In the genomic region with DNA sequence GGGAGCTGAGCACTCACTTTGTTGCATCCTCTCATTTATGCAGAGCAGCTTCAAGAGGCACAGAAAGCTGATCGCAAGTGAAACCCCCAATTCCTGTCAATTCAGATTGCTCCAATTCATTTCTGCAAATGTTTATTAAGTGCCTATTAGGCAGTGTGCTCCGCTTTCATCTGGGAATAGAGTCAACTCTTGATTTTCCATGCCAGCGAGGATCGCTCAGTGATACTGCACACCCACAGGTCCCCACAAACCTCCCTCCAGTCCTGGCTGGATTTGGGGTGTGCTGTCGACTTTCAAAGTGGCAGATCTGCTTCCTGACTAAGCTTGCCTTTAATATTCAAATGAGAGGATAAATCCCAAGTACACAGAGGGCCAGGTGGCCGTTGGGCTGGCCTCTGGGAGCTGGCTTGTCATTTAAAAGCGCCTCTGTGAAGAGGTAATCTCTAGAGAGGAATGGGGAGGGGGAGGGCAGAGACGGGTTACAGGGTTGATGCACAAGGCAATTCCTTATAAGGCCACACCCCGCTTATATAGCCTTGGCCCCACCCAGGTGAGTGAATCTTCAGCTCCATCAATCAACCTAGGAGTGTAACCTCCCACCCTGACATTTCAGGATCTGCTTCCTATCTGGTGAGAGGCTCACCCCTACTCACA, we compare ENCODE assay signal across 13 mouse cellular contexts.
DNase-seq lines count a peak whose midpoint lies in the region; ATAC-seq and TF ChIP-seq lines count a peak whose summit lies in the region.
"Had no signal": no experiment of that assay in that cellular context is flagged by ENCODE, and none has a peak within 500 bp of the region (broad histone marks: within the 10 kb centered on the region; RNA-seq: fewer than 3 reads in every experiment).

No protein-coding gene starts in this region.

- no peaks in the 10 kb centered on the region for H3K27me3 ChIP-seq in heart, embryonic 10.5 days (ENCODE audit: insufficient read depth, poor library complexity, severe bottlenecking)
- H3K27me3 ChIP-seq in stomach, embryonic 14.5 days (ENCODE audit: control insufficient read depth, insufficient read depth, low read length): no peaks in the 10 kb centered on the region
- H3K27me3 ChIP-seq in stomach, postnatal 0 days (ENCODE audit: control insufficient read depth, insufficient read depth, low read length): no peaks in the 10 kb centered on the region
- no peaks in the 10 kb centered on the region for H3K27me3 ChIP-seq in intestine, embryonic 15.5 days (replicated peaks)
- H3K27me3 ChIP-seq: embryonic facial prominence, embryonic 12.5 days; limb, embryonic 15.5 days had no signal

- ATAC-seq in stomach, embryonic 14.5 days (ENCODE audit: insufficient number of reproducible peaks, insufficient read depth, low FRiP score, low read depth): peak; percentile 54; the same call in 1 of the 2 replicates
- no peak for ATAC-seq in stomach, postnatal 0 days (ENCODE audit: low FRiP score, low TSS enrichment)
- ATAC-seq in intestine, embryonic 15.5 days: peak; percentile 69
- ATAC-seq: inflammation-experienced regulatory T-cells, adult 6 months; lung, postnatal 0 days had no signal

- H3K27ac ChIP-seq in heart, embryonic 10.5 days: peak overlapping the region; percentile 73
- H3K27ac ChIP-seq in stomach, embryonic 14.5 days (ENCODE audit: low read length): no peak overlapping the region
- H3K27ac ChIP-seq in stomach, postnatal 0 days (replicated peaks): no peak overlapping the region
- H3K27ac ChIP-seq in intestine, embryonic 15.5 days: no peak overlapping the region
- H3K27ac ChIP-seq: embryonic facial prominence, embryonic 12.5 days; limb, embryonic 15.5 days had no signal

- DNase-seq in heart, embryonic 10.5 days (ENCODE audit: low spot score): no peak
- no peak for DNase-seq in heart, adult 9 months (ENCODE audit: low spot score in 2 of 2)
- DNase-seq in stomach, postnatal 0 days (ENCODE audit: low spot score): no peak
- no peak for DNase-seq in urinary bladder, postnatal 4 days (ENCODE audit: low spot score in 2 of 2)
- DNase-seq in kidney, postnatal 14 days: no peak
- no peak for DNase-seq in natural killer cell, adult 2 months (ENCODE audit: low spot score in 2 of 2)
- DNase-seq: cerebellum, adult 2 months had no signal

- H3K4me2 ChIP-seq in stomach, embryonic 14.5 days (replicated peaks; ENCODE audit: low read depth, low read length): no peak overlapping the region
- H3K4me2 ChIP-seq in stomach, postnatal 0 days (replicated peaks; ENCODE audit: low read depth): no peak overlapping the region
- no peak overlapping the region for H3K4me2 ChIP-seq in intestine, embryonic 15.5 days (replicated peaks)
- H3K4me2 ChIP-seq: embryonic facial prominence, embryonic 12.5 days; limb, embryonic 15.5 days had no signal

- H3K9me3 ChIP-seq in heart, embryonic 10.5 days: no peaks in the 10 kb centered on the region
- H3K9me3 ChIP-seq in stomach, embryonic 14.5 days (ENCODE audit: control insufficient read depth, low read depth, low read length): no peaks in the 10 kb centered on the region
- H3K9me3 ChIP-seq in stomach, postnatal 0 days (ENCODE audit: control insufficient read depth, low read length): no peaks in the 10 kb centered on the region
- no peaks in the 10 kb centered on the region for H3K9me3 ChIP-seq in intestine, embryonic 15.5 days
- H3K9me3 ChIP-seq: embryonic facial prominence, embryonic 12.5 days; limb, embryonic 15.5 days had no signal

- H3K4me1 ChIP-seq in heart, embryonic 10.5 days: peaks cover 71% of the 10 kb centered on the region
- 0 out of 2 replicates have a peak, but pooled peaks cover 3% of the 10 kb centered on the region for H3K4me1 ChIP-seq in stomach, embryonic 14.5 days (ENCODE audit: control insufficient read depth, insufficient read depth, low read length)
- H3K4me1 ChIP-seq in stomach, postnatal 0 days (replicated peaks; ENCODE audit: control insufficient read depth, insufficient read depth): no peaks in the 10 kb centered on the region
- peaks cover 11% of the 10 kb centered on the region for H3K4me1 ChIP-seq in intestine, embryonic 15.5 days (replicated peaks)
- H3K4me1 ChIP-seq: embryonic facial prominence, embryonic 12.5 days; limb, embryonic 15.5 days had no signal

- no peak overlapping the region for H3K9ac ChIP-seq in stomach, embryonic 14.5 days (replicated peaks; ENCODE audit: low read depth, low read length)
- H3K9ac ChIP-seq in stomach, postnatal 0 days (ENCODE audit: low read length): no peak overlapping the region
- H3K9ac ChIP-seq in intestine, embryonic 15.5 days: no peak overlapping the region
- H3K9ac ChIP-seq: embryonic facial prominence, embryonic 12.5 days; limb, embryonic 15.5 days had no signal

- 59% methylated on average over 9 of the region's 9 CpGs for WGBS in heart, embryonic 10.5 days
- WGBS in stomach, embryonic 14.5 days: 51% methylated on average over 9 of the region's 9 CpGs
- 39% methylated on average over 9 of the region's 9 CpGs for WGBS in stomach, postnatal 0 days
- WGBS in intestine, embryonic 15.5 days: 50% methylated on average over 9 of the region's 9 CpGs

- TF ChIP-seq EP300 in stomach, postnatal 0 days (optimal IDR thresholded peaks at IDR 0.05): no peak

- H3K36me3 ChIP-seq in heart, embryonic 10.5 days: peaks cover 17% of the 10 kb centered on the region
- no peaks in the 10 kb centered on the region for H3K36me3 ChIP-seq in stomach, embryonic 14.5 days (ENCODE audit: control insufficient read depth, insufficient read depth, low read length)
- no peaks in the 10 kb centered on the region; the same call in 1 of the 2 replicates for H3K36me3 ChIP-seq in stomach, postnatal 0 days (ENCODE audit: control insufficient read depth, insufficient read depth, low read length)
- no peaks in the 10 kb centered on the region for H3K36me3 ChIP-seq in intestine, embryonic 15.5 days

- H3K4me3 ChIP-seq in heart, embryonic 10.5 days: no peak overlapping the region
- no peak overlapping the region for H3K4me3 ChIP-seq in stomach, embryonic 14.5 days (ENCODE audit: low read depth, low read length)
- H3K4me3 ChIP-seq in stomach, postnatal 0 days (ENCODE audit: low read depth, low read length): no peak overlapping the region
- no peak overlapping the region for H3K4me3 ChIP-seq in intestine, embryonic 15.5 days (replicated peaks)
- H3K4me3 ChIP-seq: embryonic facial prominence, embryonic 12.5 days; limb, embryonic 15.5 days had no signal

- TF ChIP-seq CTCF in stomach, postnatal 0 days (IDR thresholded peaks at IDR 0.05; ENCODE audit: low read depth): no peak
